Mouse (Mus musculus): ENCODE data around the gene A930002H24Rik.

A930002H24Rik gene

DNA sequence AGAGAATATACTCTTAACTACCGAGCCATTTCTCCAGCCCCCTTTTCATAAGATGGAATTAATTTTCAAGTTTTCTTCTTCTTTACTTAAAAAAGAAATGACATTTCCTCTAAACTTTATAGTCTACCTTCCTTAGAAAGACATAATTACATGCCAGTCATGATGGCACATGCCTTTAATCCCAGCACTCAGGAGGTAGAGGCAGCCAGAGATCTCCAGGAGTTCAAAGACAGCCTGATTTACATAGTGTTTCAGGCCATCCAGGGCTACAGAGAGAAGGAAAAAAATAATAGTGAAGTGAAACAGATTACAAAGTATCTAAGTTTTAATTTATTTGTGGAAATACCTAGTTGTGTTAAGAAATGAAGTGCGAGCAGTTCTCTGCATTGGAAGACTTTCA lies 27.4 kb downstream of the A930002H24Rik start:
- DNase-seq (ENCODE audit: low spot score), result no peak

DNA sequence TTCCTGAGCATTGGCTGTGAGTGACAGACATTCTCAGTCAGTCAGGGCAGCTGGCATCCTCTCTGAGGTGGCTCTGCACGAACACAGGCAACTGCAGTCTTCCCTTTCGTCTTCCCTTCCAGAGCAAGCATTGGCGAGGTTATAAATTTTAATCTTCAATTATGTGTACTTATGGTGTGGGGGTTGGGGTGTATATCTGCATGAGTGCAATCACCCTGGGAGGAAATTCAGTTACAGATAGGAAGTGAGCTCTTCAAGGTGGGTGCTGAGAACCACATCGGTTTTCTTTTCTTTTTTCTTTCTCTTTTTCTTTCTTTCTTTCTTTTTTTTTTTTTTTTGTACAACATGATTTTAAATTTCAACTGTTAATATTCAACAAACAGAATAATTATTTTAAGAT lies 32.0 kb downstream of the A930002H24Rik start:
- DNase-seq (ENCODE audit: low spot score), result no peak

DNA sequence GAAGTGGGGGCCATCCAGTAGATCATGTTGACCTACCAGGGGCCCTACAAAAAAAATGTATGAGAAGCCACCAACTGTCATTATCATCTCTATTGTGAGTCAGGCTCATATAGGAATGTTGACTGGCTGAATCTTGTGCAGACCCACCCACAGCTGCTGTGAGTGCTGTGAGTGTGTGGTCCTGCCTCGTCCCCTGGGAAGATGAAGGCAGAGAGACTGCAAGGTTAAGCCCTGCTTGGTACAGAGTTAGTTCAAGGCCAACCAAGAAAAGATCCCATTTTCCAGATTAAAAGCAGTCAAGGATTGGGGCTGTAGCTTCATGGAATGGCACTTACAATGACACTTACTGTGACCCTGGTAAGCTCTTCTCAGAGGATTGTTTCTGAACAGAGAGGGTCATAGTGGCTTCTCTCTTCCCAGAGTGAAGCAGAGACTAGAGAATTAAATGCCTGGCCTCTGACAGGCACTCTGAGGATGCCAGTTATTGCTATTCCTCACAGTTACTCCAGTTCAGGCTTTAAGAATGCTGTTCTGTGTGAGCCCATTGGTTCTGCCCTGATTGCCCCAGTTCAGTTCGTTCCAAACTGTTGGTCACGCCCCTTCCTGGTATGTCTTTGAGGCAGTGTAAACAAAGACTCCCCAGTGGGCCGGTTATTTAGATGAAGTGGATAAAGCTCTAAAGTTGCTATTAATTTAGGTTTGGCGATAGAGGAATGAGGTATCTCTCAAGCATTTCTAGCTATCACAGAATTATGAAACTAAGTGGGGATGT lies 34.8 kb downstream of the A930002H24Rik start:
- DNase-seq (ENCODE audit: low spot score), result no peak

DNA sequence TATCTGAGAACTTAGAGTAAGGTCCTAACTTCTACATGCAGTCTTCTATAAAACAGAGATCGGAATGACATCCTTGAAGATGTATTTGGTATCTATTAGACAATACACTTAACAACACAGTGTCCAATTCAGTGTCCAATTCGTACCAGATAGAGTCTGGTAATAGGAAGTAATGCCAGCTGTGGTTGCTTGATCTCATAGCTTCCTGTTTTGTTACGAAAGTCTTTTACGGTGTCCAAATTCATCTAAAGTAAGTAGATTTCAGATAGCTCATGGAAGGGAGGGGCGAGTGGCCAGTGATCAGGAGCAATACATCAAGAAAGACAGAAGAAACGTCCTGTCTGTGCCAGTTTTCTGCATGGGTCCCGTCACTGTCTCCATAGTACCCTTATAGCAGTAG lies 36.8 kb downstream of the A930002H24Rik start:
- no peak for DNase-seq (ENCODE audit: low spot score)

DNA sequence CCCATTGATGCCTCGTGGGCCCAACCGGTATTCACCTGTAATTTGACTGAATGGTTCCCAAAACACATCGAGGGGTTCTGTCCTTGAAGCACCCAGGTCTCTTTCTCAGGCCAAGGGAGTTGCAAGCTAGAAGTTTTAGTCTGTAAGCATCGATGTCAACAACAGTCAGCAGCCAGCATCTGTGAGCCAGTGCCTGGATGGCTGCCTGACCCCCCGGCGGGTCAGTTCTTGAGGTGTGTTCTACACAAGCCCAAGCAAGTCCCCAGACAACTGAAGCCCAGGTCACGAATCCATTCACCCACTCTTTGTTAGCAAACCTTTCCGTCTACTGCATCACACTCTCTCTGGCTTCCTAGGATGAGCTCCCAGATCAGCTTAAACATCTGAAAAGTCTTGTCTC lies 37.4 kb downstream of the A930002H24Rik start:
- no peak for DNase-seq (ENCODE audit: low spot score)

DNA sequence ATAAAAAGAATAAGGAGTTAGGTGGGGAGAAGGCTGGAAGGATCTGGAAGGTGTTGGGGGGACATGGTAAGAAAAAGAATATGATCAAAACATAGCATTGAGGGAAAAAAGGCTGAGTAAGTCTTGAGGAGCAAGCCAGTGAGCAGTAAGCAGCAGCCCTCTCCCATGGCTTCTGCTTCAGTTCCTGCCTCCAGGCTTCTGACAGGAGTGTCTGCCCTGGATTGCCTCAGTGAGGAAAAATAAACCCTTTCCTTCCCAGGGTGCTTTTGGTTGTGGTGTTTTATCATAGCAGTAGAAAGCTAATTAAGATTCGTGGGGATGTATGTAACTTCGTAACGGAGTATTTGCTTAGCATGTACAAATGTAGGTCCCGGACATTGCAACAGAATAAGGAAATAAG lies 39.5 kb downstream of the A930002H24Rik start:
- DNase-seq (ENCODE audit: low spot score), result no peak

DNA sequence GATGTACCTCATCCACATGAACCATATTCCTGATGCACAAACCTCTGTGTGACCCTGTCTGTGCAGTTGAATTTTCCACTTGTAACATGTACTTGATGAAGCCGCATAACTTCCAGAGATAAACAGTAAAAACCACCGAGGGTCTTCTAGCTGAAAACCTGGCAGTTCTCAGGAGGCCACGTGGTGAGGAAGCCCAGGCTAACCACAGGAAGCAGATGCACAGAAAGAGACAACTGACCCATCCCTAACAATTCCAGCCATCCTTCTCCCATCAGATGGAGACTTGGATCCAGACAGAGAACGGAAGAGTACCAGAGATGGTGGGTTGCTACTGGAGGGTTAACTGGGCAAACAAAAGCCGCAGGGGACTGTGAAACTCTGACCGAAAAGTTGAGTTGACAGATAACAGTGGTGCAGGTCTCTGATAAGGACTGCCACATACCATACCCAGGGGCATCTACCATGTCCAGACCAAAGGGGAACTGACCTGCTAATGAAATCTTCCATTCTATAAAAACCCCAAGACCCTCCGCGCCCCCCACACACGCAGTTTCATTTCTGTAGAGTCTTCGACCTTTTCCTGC lies 45.1 kb downstream of the A930002H24Rik start:
- DNase-seq (ENCODE audit: low spot score), result no peak

DNA sequence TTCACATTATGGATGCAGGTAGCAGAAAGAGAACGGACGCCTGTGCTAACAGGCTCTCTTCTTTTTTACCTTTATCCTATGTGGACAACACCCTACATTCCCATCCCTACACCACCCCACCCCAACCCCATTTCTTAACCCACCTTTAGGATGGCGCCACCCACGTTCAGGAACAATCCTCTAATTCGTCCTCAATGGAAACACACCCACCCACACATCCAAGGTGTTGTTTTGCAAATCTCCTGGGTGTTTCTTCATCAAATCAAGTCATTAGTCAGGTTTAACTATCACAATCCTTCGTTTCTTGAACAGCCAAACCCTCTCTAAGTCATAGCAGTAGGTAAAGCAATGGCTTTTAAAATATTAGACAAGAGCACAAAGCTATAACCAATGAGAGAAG lies 50.0 kb downstream of the A930002H24Rik start:
- DNase-seq (ENCODE audit: low spot score), result no peak
